In the genomic region with DNA sequence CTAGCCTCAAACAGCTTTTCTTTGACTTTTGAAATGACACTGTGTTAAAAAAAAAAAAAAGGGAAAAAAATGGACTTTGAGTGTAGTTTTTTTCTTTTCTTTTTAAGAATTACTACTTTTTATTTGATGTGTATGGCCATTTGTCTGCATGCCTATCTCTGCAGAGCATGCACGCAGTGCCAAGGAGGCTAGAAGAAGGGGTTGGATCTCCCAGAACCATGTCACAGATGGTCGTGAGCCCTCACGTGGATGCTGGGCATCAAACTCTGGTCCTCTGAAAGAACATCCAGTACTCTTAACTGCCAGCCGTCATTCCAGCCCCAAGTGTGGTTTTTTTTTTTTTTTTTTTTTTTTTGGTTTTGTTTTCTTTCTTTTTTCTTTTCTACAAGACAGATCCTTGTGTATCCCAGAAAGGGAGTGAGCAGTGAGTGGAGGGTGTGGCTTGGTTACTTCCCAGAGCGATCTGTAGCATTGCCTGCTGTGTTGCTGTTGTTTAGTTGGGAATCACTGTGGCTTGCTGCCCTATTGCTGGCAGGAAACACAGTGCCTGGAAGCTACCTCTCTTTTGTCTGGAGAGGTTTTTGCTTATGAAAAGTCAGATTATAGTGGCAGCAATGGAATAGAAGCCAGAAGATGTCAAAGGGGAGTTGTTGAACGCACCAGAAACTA, we compare ENCODE assay signal across 17 mouse cellular contexts. TPM values are rescaled to one million over a fixed set of nuclear protein-coding genes. Genes with fewer than 3 reads are reported as not detected.
"Had no signal": no experiment of that assay in that cellular context is flagged by ENCODE, and none has a peak within 500 bp of the region (broad histone marks: within the 10 kb centered on the region; RNA-seq: fewer than 3 reads in every experiment).

No protein-coding gene starts in this region.

- H3K4me1 ChIP-seq: liver, embryonic 15.5 days; megakaryocyte, embryonic 14.5 days had no signal

- H3K9ac ChIP-seq: kidney, embryonic 15.5 days; liver, embryonic 15.5 days; lung, embryonic 14.5 days; midbrain, embryonic 15.5 days; neural tube, embryonic 13.5 days had no signal

- H3K4me3 ChIP-seq: kidney, embryonic 15.5 days; left cerebral cortex, adult 2 months; limb, embryonic 10.5 days; liver, embryonic 15.5 days; megakaryocyte, embryonic 14.5 days; midbrain, embryonic 15.5 days; neural tube, embryonic 13.5 days had no signal

- DNase-seq: kidney, postnatal 14 days; lung, embryonic 14.5 days; lung, postnatal 14 days; right cerebral cortex, postnatal 14 days; thymus, postnatal 4 days had no signal

- H3K9me3 ChIP-seq: kidney, embryonic 15.5 days; limb, embryonic 10.5 days; liver, embryonic 15.5 days; megakaryocyte, embryonic 14.5 days; midbrain, embryonic 15.5 days; neural tube, embryonic 13.5 days had no signal

- H3K27me3 ChIP-seq: midbrain, embryonic 15.5 days; neural tube, embryonic 13.5 days had no signal

- H3K4me2 ChIP-seq: kidney, embryonic 15.5 days; liver, embryonic 11.5 days; liver, embryonic 15.5 days; lung, embryonic 14.5 days; midbrain, embryonic 11.5 days; midbrain, embryonic 15.5 days; neural tube, embryonic 13.5 days had no signal

- ATAC-seq: midbrain, embryonic 15.5 days had no signal

- H3K36me3 ChIP-seq: kidney, embryonic 15.5 days; limb, embryonic 10.5 days; liver, embryonic 15.5 days; midbrain, embryonic 15.5 days; neural tube, embryonic 13.5 days had no signal

- H3K27ac ChIP-seq: kidney, embryonic 15.5 days; left cerebral cortex, adult 2 months; limb, embryonic 10.5 days; liver, embryonic 15.5 days; macrophage; midbrain, embryonic 15.5 days; neural tube, embryonic 13.5 days; stomach, postnatal 0 days had no signal

RNA-seq across cellular contexts. Expression of a gene that starts 4.3 kb away (rescaled TPM):
- polyA plus RNA-seq: lung, embryonic 14.5 days; macrophage; small intestine, adult 2 months had no signal
